Mouse (Mus musculus): ENCODE measurements around the gene Ankrd36. TPM values are rescaled to one million over a fixed set of nuclear protein-coding genes. Genes with fewer than 3 reads are reported as not detected.

Gene Ankrd36
- polyA plus RNA-seq, 1 experiment from 2014 or later: 0.09 TPM

DNA sequence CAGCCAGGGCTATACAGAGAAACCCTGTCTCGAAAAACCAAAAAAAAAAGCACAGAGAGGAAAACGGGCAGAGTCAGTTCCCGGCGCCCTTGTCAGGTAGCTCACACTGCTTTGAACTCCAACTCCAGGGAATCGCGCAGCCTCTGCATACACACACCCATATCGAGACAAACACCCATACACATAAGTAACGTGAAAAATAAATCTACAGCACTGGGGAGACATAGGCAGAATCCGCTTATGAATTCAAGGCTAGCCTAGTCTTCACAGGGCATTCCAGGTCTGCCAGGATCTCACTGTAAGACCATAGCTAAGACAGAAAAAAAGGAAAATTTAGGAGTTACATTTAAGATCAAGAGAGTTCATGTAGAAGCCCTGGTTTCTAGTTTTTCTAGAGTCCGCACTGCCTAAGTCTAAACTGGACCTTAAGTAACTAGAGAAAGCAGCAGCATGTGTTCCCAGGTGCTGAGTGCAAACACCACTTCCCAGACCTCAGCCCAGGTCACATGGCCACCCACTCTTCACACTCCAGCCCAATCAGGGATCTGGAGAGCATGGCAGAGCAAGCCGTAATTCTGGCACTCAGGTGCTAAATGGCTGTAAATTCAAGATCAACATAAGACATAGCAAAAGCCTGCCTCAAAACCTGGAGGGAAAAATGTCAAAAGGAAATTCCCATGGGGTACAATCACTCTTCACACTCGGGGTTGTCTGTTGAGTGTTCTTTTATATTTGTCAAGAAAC is 149.3 kb downstream of the Ankrd36 start:
- ATAC-seq (ENCODE audit: borderline replicate concordance, extremely low read depth, low FRiP score, low TSS enrichment): no peak
- H3K4me3 ChIP-seq: no peak overlapping the region

GRCm38 (mm10) chr11:5729582-5729981 is 160.1 kb downstream of the Ankrd36 start:
- Histone ChIP-seq H3K4me2 (no peak overlapping the region), H3K4me3 (no peak overlapping the region), H3K27me3 (no peaks in the 10 kb centered on the region), H3K4me1 (peaks cover 10% of the 10 kb centered on the region), H3K36me3 (0 out of 2 replicates have a peak, but pooled peaks cover under 1% of the 10 kb centered on the region), H3K9ac (no peak overlapping the region), H3K9me3 (no peaks in the 10 kb centered on the region), H3K27ac (no peak overlapping the region)
- ATAC-seq (ENCODE audit: borderline replicate concordance, extremely low read depth, low FRiP score, low TSS enrichment): no peak
- WGBS: 81% methylated on average over 9 of the region's 9 CpGs

More for the DNA sequence above, 149.3 kb downstream of the Ankrd36 start:
- Histone ChIP-seq H3K4me1 (no peaks in the 10 kb centered on the region), H3K27me3 (no peaks in the 10 kb centered on the region), H3K4me2 (no peak overlapping the region), H3K36me3 (peaks cover 49% of the 10 kb centered on the region), H3K9me3 (no peaks in the 10 kb centered on the region), H3K9ac (no peak overlapping the region), H3K27ac (no peak overlapping the region)
- WGBS: 85% methylated on average over 12 of the region's 12 CpGs

- peaks cover 10% of the 10 kb centered on the region for H3K4me1 ChIP-seq
- no peak overlapping the region for H3K9ac ChIP-seq
- no peak overlapping the region for H3K4me3 ChIP-seq
- H3K27ac ChIP-seq: no peak overlapping the region
- no peaks in the 10 kb centered on the region for H3K27me3 ChIP-seq
- no peaks in the 10 kb centered on the region for H3K36me3 ChIP-seq
- H3K9me3 ChIP-seq: no peaks in the 10 kb centered on the region
- H3K4me2 ChIP-seq: no peak overlapping the region
- ATAC-seq (ENCODE audit: borderline replicate concordance, extremely low read depth, low FRiP score, low TSS enrichment): no peak
- 53% methylated on average over 5 of the region's 5 CpGs for WGBS
These were observed 162.9 kb downstream of the Ankrd36 start for GRCm38 (mm10) chr11:5732401-5732800.

GRCm38 (mm10) chr11:5734323-5734722 is 164.8 kb downstream of the Ankrd36 start:
- no peak overlapping the region for H3K4me2 ChIP-seq
- H3K27ac ChIP-seq: no peak overlapping the region
- WGBS: 92% methylated on average over 4 of the region's 4 CpGs
- H3K27me3 ChIP-seq: no peaks in the 10 kb centered on the region
- no peaks in the 10 kb centered on the region for H3K36me3 ChIP-seq
- H3K4me1 ChIP-seq: peaks cover 14% of the 10 kb centered on the region
- ATAC-seq (ENCODE audit: borderline replicate concordance, extremely low read depth, low FRiP score, low TSS enrichment): no peak
- no peak overlapping the region for H3K9ac ChIP-seq
- no peaks in the 10 kb centered on the region for H3K9me3 ChIP-seq
- no peak overlapping the region for H3K4me3 ChIP-seq

GRCm38 (mm10) chr11:5737137-5737536 is 167.7 kb downstream of the Ankrd36 start:
- Histone ChIP-seq H3K4me2 (no peak overlapping the region), H3K36me3 (no peaks in the 10 kb centered on the region), H3K27ac (no peak overlapping the region), H3K4me1 (peaks cover 19% of the 10 kb centered on the region), H3K9me3 (no peaks in the 10 kb centered on the region), H3K4me3 (no peak overlapping the region), H3K9ac (no peak overlapping the region), H3K27me3 (no peaks in the 10 kb centered on the region)
- ATAC-seq (ENCODE audit: borderline replicate concordance, extremely low read depth, low FRiP score, low TSS enrichment): no peak
- WGBS: 87% methylated on average over 5 of the region's 5 CpGs

Other genes starting within 250 kb of the Ankrd36 start
- 14.7 and 15.8 TPM in 2 replicates for gene Znrf3, start 124.8 kb upstream of the Ankrd36 start, polyA plus RNA-seq (2015; fragmentation: Nextera tagmentation; extraction: Ambion mirVana)
- 211 and 229 TPM in 2 replicates for gene Xbp1, start 49.0 kb upstream of the Ankrd36 start, polyA plus RNA-seq (2015; fragmentation: Nextera tagmentation; extraction: Ambion mirVana)
- 20.8 and 22.3 TPM in 2 replicates for gene Ccdc117, start 27.5 kb upstream of the Ankrd36 start, polyA plus RNA-seq (2015; fragmentation: Nextera tagmentation; extraction: Ambion mirVana)
- gene Mrps24, start 146.0 kb downstream of the Ankrd36 start, polyA plus RNA-seq (2015; fragmentation: Nextera tagmentation; extraction: Ambion mirVana): 179 and 188 TPM in 2 replicates
- gene Urgcp, start 192.7 kb downstream of the Ankrd36 start, polyA plus RNA-seq (2015; fragmentation: Nextera tagmentation; extraction: Ambion mirVana): 24.6 and 24.8 TPM in 2 replicates
- gene Dbnl, start 218.8 kb downstream of the Ankrd36 start, polyA plus RNA-seq (2015; fragmentation: Nextera tagmentation; extraction: Ambion mirVana): 111 and 115 TPM in 2 replicates
- gene Pgam2, start 234.0 kb downstream of the Ankrd36 start, polyA plus RNA-seq (2015; fragmentation: Nextera tagmentation; extraction: Ambion mirVana): 29.6 and 49.3 TPM in 2 replicates